Mouse (Mus musculus): ENCODE results near the gene Tspan15. TPM values are rescaled to one million over a fixed set of nuclear protein-coding genes. Genes with fewer than 3 reads are reported as not detected.
A peak's percentile ranks its signal among the peaks of the same experiment; 100 is the strongest.

The Tspan15 gene
- polyA plus RNA-seq, 1 experiment from 2014 or later: 49.8 TPM

- no peaks in the 10 kb centered on the region for H3K4me1 ChIP-seq (replicated peaks; ENCODE audit: insufficient read depth, low read length)
- no peaks in the 10 kb centered on the region for H3K36me3 ChIP-seq (ENCODE audit: insufficient read depth, low read length)
- no peak overlapping the region for H3K9ac ChIP-seq (ENCODE audit: low read depth, low read length)
- ATAC-seq (replicated peaks; ENCODE audit: low FRiP score, low read depth): no peak
- WGBS: 63% methylated on average over 3 of the region's 3 CpGs
- no peak overlapping the region for H3K4me2 ChIP-seq (ENCODE audit: low read length)
- 0 out of 2 replicates have a peak overlapping the region, but pooled peaks have one; percentile 27 for H3K27ac ChIP-seq
- no peaks in the 10 kb centered on the region for H3K27me3 ChIP-seq (ENCODE audit: insufficient read depth, low read length)
- TF ChIP-seq CTCF (IDR thresholded peaks at IDR 0.05; ENCODE audit: low read depth): no peak
- no peak overlapping the region for H3K4me3 ChIP-seq (replicated peaks; ENCODE audit: low read depth, low read length)
- no peaks in the 10 kb centered on the region for H3K9me3 ChIP-seq (replicated peaks; ENCODE audit: low read length)
- DNase-seq (ENCODE audit: low spot score): no peak
Observed at GRCm38 (mm10) chr10:62189303-62189702, 41.7 kb downstream of the Tspan15 start.

- Histone ChIP-seq H3K4me1 (replicated peaks; ENCODE audit: insufficient read depth, low read length) (no peaks in the 10 kb centered on the region), H3K4me2 (ENCODE audit: low read length) (no peak overlapping the region), H3K4me3 (replicated peaks; ENCODE audit: low read depth, low read length) (no peak overlapping the region), H3K27me3 (ENCODE audit: insufficient read depth, low read length) (no peaks in the 10 kb centered on the region), H3K27ac (no peak overlapping the region), H3K9me3 (replicated peaks; ENCODE audit: low read length) (no peaks in the 10 kb centered on the region), H3K9ac (ENCODE audit: low read depth, low read length) (no peak overlapping the region), H3K36me3 (ENCODE audit: insufficient read depth, low read length) (no peaks in the 10 kb centered on the region)
- peak; percentile 97 for TF ChIP-seq CTCF (IDR thresholded peaks at IDR 0.05; ENCODE audit: low read depth)
- WGBS: 21% methylated on average over 7 of the region's 7 CpGs
- DNase-seq (ENCODE audit: low spot score) (peak; percentile 84), ATAC-seq (replicated peaks; ENCODE audit: low FRiP score, low read depth) (peak; percentile 40; the same call in 1 of the 2 replicates)
Observed at GRCm38 (mm10) chr10:62186882-62187281, 44.2 kb downstream of the Tspan15 start.

GRCm38 (mm10) chr10:62183053-62183452 lies 48.0 kb downstream of the Tspan15 start:
- Histone ChIP-seq H3K4me3 (replicated peaks; ENCODE audit: low read depth, low read length) (no peak overlapping the region), H3K9ac (ENCODE audit: low read depth, low read length) (no peak overlapping the region), H3K36me3 (ENCODE audit: insufficient read depth, low read length) (no peaks in the 10 kb centered on the region), H3K9me3 (replicated peaks; ENCODE audit: low read length) (no peaks in the 10 kb centered on the region), H3K4me1 (replicated peaks; ENCODE audit: insufficient read depth, low read length) (no peaks in the 10 kb centered on the region), H3K27me3 (ENCODE audit: insufficient read depth, low read length) (no peaks in the 10 kb centered on the region), H3K4me2 (ENCODE audit: low read length) (no peak overlapping the region), H3K27ac (no peak overlapping the region)
- ATAC-seq (replicated peaks; ENCODE audit: low FRiP score, low read depth) (peak; percentile 18; the same call in 1 of the 2 replicates), DNase-seq (ENCODE audit: low spot score) (peak; percentile 97)
- under 1% methylated on average over 10 of the region's 10 CpGs for WGBS
- TF ChIP-seq CTCF (IDR thresholded peaks at IDR 0.05; ENCODE audit: low read depth): peak; percentile 100

- Histone ChIP-seq H3K36me3 (ENCODE audit: insufficient read depth, low read length) (no peaks in the 10 kb centered on the region), H3K27me3 (ENCODE audit: insufficient read depth, low read length) (no peaks in the 10 kb centered on the region), H3K4me2 (ENCODE audit: low read length) (no peak overlapping the region), H3K27ac (no peak overlapping the region), H3K4me1 (replicated peaks; ENCODE audit: insufficient read depth, low read length) (no peaks in the 10 kb centered on the region), H3K9ac (ENCODE audit: low read depth, low read length) (no peak overlapping the region), H3K4me3 (replicated peaks; ENCODE audit: low read depth, low read length) (no peak overlapping the region), H3K9me3 (replicated peaks; ENCODE audit: low read length) (no peaks in the 10 kb centered on the region)
- TF ChIP-seq CTCF (IDR thresholded peaks at IDR 0.05; ENCODE audit: low read depth): no peak
- WGBS: 74% methylated on average over 6 of the region's 6 CpGs
- no peak for ATAC-seq (replicated peaks; ENCODE audit: low FRiP score, low read depth)
- DNase-seq (ENCODE audit: low spot score): no peak
Observed at GRCm38 (mm10) chr10:62182471-62183014, 48.5 kb downstream of the Tspan15 start.

GRCm38 (mm10) chr10:62181701-62182100 lies 49.4 kb downstream of the Tspan15 start:
- no peak overlapping the region for H3K27ac ChIP-seq
- no peaks in the 10 kb centered on the region for H3K36me3 ChIP-seq (ENCODE audit: insufficient read depth, low read length)
- WGBS: 54% methylated on average over 3 of the region's 3 CpGs
- ATAC-seq (replicated peaks; ENCODE audit: low FRiP score, low read depth) (no peak), DNase-seq (ENCODE audit: low spot score) (no peak)
- H3K9me3 ChIP-seq (replicated peaks; ENCODE audit: low read length): no peaks in the 10 kb centered on the region
- H3K4me2 ChIP-seq (ENCODE audit: low read length): no peak overlapping the region
- H3K4me1 ChIP-seq (replicated peaks; ENCODE audit: insufficient read depth, low read length): no peaks in the 10 kb centered on the region
- H3K9ac ChIP-seq (ENCODE audit: low read depth, low read length): no peak overlapping the region
- peak; percentile 35; the same call in 1 of the 2 replicates for TF ChIP-seq CTCF (IDR thresholded peaks at IDR 0.05; ENCODE audit: low read depth)
- H3K4me3 ChIP-seq (replicated peaks; ENCODE audit: low read depth, low read length): no peak overlapping the region
- H3K27me3 ChIP-seq (ENCODE audit: insufficient read depth, low read length): no peaks in the 10 kb centered on the region

GRCm38 (mm10) chr10:62179944-62180343 lies 51.1 kb downstream of the Tspan15 start:
- H3K4me1 ChIP-seq (replicated peaks; ENCODE audit: insufficient read depth, low read length): no peaks in the 10 kb centered on the region
- H3K9me3 ChIP-seq (replicated peaks; ENCODE audit: low read length): no peaks in the 10 kb centered on the region
- 82% methylated on average over 3 of the region's 3 CpGs for WGBS
- no peaks in the 10 kb centered on the region for H3K27me3 ChIP-seq (ENCODE audit: insufficient read depth, low read length)
- H3K4me2 ChIP-seq (ENCODE audit: low read length): no peak overlapping the region
- no peak for TF ChIP-seq CTCF (IDR thresholded peaks at IDR 0.05; ENCODE audit: low read depth)
- no peak overlapping the region for H3K27ac ChIP-seq
- H3K4me3 ChIP-seq (replicated peaks; ENCODE audit: low read depth, low read length): no peak overlapping the region
- no peaks in the 10 kb centered on the region for H3K36me3 ChIP-seq (ENCODE audit: insufficient read depth, low read length)
- DNase-seq (ENCODE audit: low spot score): no peak
- H3K9ac ChIP-seq (ENCODE audit: low read depth, low read length): no peak overlapping the region
- no peak for ATAC-seq (replicated peaks; ENCODE audit: low FRiP score, low read depth)

Measured in kidney, postnatal 0 days (tissue).